Mouse (Mus musculus): ENCODE results near the gene Hydin.

DNA sequence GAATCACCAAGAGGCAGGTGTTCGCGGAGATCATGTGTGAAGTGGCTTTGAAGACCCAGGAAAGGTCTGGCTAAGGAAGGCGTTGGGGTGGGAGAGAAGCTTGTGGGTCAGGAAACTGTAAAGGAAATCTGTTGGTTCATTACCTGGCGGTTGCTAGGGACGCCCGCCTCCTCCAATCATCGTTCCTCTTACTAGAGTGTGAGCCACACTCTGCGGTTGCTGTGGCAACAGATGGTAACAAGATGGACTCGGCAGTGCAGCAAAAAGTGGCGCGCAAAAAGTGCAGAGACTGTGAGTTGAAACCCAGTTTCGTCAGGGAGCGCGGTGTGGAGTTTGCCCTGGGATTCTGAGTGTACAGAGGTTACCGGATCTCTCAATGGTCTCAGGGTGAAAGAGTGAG lies at the start of gene Hydin:
- TF ChIP-seq CTCF (IDR thresholded peaks at IDR 0.05 in 2 of 3, conservative IDR thresholded peaks at IDR 0.05 in 1 of 3; ENCODE audit: control insufficient read depth in 1 of 3, insufficient read depth in 1 of 3, low read depth in 2 of 3, low read length in 3 of 3, poor library complexity in 1 of 3, severe bottlenecking in 1 of 3), result no peak
- no peak for TF ChIP-seq NRF1 (IDR thresholded peaks at IDR 0.05; ENCODE audit: insufficient read depth, low read depth, low read length, poor library complexity, severe bottlenecking)
- no peak for TF ChIP-seq USF1 (IDR thresholded peaks at IDR 0.05; ENCODE audit: low read depth, low read length)
- no peak for TF ChIP-seq GATA1 (IDR thresholded peaks at IDR 0.05; ENCODE audit: low read depth, low read length)

Data from MEL (cell line).